Mouse (Mus musculus) heart, adult 2 months (tissue): Measurements from ENCODE around the gene Raet1e. TPM values are rescaled to one million over a fixed set of nuclear protein-coding genes. Genes with fewer than 3 reads are reported as not detected.
"Not testable (repeated sequence)": the region's sequence is repeated elsewhere in the genome, so short reads cannot be mapped to it uniquely, and the experiment has no call there.

ENCODE experiments used
- DNase-seq, 2 experiments: peaks; one replicate each; pipeline ENCODE4 v3.0.0; 2021
- H3K27ac ChIP-seq: fragments of 200-600 bp; 2 replicates; pipeline ENCODE4 v1.8.1; 2022
- H3K27me3 ChIP-seq: fragments of 200-500 bp; 2 replicates; pipeline ENCODE4 v1.6.1; 2012; ENCODE audit warnings: mild to moderate bottlenecking, low read length, inconsistent platforms, mixed read lengths; ENCODE audit not compliant: control insufficient read depth, insufficient read depth
- H3K36me3 ChIP-seq: fragments of 200-500 bp; 2 replicates; pipeline ENCODE4 v1.6.1; 2012; ENCODE audit warnings: low read length, inconsistent platforms; ENCODE audit not compliant: control insufficient read depth, insufficient read depth
- H3K4me1 ChIP-seq: fragments of 200-500 bp; 2 replicates; pipeline ENCODE4 v1.6.1; 2011; ENCODE audit warnings: low read length; ENCODE audit not compliant: control insufficient read depth, insufficient read depth
- H3K4me3 ChIP-seq: fragments of 200-600 bp; 2 replicates; pipeline ENCODE4 v1.8.1; 2022
- H3K79me2 ChIP-seq: fragments of 200-500 bp; replicated peaks from 2 replicates; pipeline ENCODE4 v1.6.1; 2012; ENCODE audit warnings: mild to moderate bottlenecking, inconsistent platforms, low read length, moderate library complexity, mixed read lengths; ENCODE audit not compliant: control insufficient read depth, insufficient read depth
- H3K9ac ChIP-seq: fragments of 200-500 bp; 2 replicates; pipeline ENCODE4 v1.6.1; 2012; ENCODE audit warnings: low read depth, mild to moderate bottlenecking, control low read depth, inconsistent platforms, low read length, mixed read lengths
- CTCF ChIP-seq: fragments of 200-600 bp; IDR thresholded peaks from 2 replicates; pipeline ENCODE4 v1.8.1; 2022; ENCODE audit warnings: antibody characterized with exemption, mild to moderate bottlenecking, moderate library complexity
- EP300 ChIP-seq: fragments of 200-500 bp; IDR thresholded peaks from 2 replicates; pipeline ENCODE4 v1.6.1; 2011; ENCODE audit warnings: low read depth, low read length, control low read depth; ENCODE audit not compliant: insufficient read depth
- POLR2A ChIP-seq: fragments of 200-500 bp; IDR thresholded peaks from 2 replicates; pipeline ENCODE4 v1.6.1; 2011; ENCODE audit warnings: mild to moderate bottlenecking, low read depth, low read length, control low read depth; ENCODE audit not compliant: insufficient read depth
- WGBS: fragments of 180-500 bp; shearing (Covaris S2); methylation state at CpG from one replicate; pipeline ENCODE4 v1.1.7; 2018; 5-methylcytosine and 5-hydroxymethylcytosine counted together
- intact Hi-C: fragments of 180-260 bp; cut with DNase I; formaldehyde crosslinking; loops from one replicate; pipeline ENCODE4 v1.15.1; 2025
- long read RNA-seq: library from polyadenylated mRNA; stranded (forward); transcript quantifications from one replicate; pipeline ENCODE4 v2.0.0, GENCODE M21; 2021
- polyA plus RNA-seq: library from polyadenylated mRNA; depleted of rRNA; stranded (reverse); fragments of >200 nt; gene quantifications from 2 replicates; pipeline ENCODE4 v1.2.3, GENCODE M21; 2012; rRNA removed
- total RNA-seq, 2 experiments: library from RNA; stranded (reverse); gene quantifications; 2 replicates each; pipeline ENCODE4 v1.2.3; 2021

Raet1e gene
- total RNA-seq (not detected), polyA plus RNA-seq (0.15 and 0.23 TPM in 2 replicates)
- long read RNA-seq, result 0 reads

DNA sequence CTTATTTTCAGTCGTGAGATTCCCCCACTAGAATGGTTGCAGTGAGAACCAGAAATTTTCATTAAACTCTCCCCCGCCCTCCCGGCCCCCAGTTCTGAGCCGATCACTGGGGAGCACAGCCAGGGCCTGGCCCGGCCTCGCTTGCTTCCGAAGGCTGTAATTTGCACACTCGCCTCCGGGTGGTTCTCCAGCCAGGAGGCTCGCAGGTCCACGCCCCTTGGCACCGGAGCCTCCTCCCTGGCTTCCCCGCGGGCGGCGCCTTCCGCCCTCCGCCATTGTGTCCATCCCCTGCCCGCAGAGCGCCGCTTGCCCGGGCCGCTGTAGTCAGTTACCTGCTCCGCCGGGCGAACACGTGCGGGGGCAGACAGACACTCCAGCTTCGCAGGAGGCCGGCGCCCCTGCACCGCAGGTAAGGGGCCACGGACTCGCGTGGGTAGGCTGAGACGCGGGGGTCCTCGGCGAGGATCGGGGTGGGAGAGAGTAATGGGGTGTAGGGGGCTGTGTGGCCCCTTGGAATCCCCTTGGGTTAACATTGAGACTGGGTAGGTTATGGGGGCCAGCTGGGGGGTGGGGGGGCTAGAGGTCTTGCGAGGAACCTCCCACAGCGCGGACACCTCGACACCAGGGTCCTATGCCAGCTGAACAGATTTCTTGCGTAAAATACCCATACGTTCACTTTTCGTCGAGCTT lies at the start of gene Raet1e, which contains the start of gene H60b:
Gene Raet1e, plus strand, starts transcription at position 260 of the 690 bp plus-strand sequence.
Gene H60b, plus strand, starts transcription at position 277 of the 690 bp plus-strand sequence.
- H3K27ac ChIP-seq, H3K4me1 ChIP-seq, H3K79me2 ChIP-seq, H3K36me3 ChIP-seq, intact Hi-C loops, H3K27me3 ChIP-seq, H3K4me3 ChIP-seq, H3K9ac ChIP-seq: not testable (repeated sequence)
- peak; percentile 63 to 64 for DNase-seq
- WGBS, result 1% methylated on average over 47 of the region's 48 CpGs
- TF ChIP-seq CTCF, result peak; percentile 43

DNA sequence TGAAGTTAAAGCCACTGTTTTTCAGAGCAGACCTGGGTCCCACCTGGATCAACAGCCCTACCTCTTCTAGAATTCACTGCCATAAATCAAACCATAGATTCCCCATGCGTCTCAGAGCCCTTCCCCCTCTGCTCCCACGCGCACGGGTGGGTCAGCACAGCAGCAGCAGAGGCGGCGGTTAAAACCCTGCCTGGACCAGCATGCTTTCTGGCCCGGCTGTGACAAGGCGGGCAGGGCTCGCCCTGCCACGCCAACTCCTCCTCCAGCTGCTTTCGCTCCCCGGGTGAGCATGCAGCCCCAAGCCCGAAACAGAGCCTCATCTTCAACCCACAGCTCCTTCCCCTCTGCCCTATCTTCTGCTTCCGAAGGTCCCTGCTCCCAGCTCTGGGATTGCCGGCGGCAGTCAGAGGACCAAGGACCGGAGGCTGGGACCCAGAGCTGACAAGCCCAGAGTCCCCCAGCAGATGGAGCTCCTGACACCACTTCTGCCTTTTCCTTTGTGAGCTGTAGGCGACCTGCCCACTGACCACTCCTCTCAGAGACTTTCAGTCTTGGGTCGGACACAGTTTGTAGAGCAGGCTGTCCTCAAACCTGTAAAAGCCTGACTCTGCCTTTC lies 17.6 kb upstream of the Raet1e start:
- intact Hi-C loops, result loop anchor here (1.0 to 10.0 kb wide), 2 partner anchors 23 to 594 kb away; partner anchors contain the start of gene Tbpl1
- Histone ChIP-seq H3K9ac (peak overlapping the region; percentile 59), H3K4me3 (peak overlapping the region; percentile 22; the same call in 1 of the 2 replicates), H3K4me1 (peaks cover 3% of the 10 kb centered on the region), H3K36me3 (no peaks in the 10 kb centered on the region), H3K27me3 (peaks cover 3% of the 10 kb centered on the region; the same call in 1 of the 2 replicates), H3K79me2 (no peaks in the 10 kb centered on the region), H3K27ac (no peak overlapping the region)
- TF ChIP-seq EP300 (no peak), CTCF (peak; percentile 98)
- peak; percentile 76 to 83 for DNase-seq
- 4% methylated on average over 19 of the region's 19 CpGs for WGBS

DNA sequence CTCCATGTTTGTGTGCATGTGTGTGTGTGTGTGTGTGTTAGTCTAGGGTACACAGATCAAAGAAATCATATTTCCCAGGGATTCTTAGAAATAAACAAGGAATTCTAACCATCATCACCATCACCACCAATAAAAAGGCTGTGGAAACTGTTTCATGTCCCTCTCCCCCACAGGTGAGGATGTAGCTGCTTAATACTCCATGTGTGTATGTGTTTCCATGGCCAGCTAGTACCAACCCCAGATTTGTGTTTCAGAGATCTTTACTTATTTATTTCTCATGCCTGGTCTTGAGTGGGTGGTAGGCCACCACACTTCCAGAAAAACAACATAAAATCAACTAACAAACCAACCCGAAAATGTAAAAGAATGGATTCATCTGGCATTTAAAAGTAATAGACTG lies 16.2 kb upstream of the Raet1e start:
- DNase-seq, H3K4me3 ChIP-seq, H3K36me3 ChIP-seq, H3K4me1 ChIP-seq, H3K79me2 ChIP-seq, H3K27me3 ChIP-seq, H3K27ac ChIP-seq, H3K9ac ChIP-seq: not testable (repeated sequence)
- intact Hi-C loops, result loop anchor here (10.0 kb wide), 1 partner anchor 593 kb away; the partner anchor contains the start of gene Tbpl1
- 82% methylated on average over 1 of the region's 1 CpGs for WGBS

DNA sequence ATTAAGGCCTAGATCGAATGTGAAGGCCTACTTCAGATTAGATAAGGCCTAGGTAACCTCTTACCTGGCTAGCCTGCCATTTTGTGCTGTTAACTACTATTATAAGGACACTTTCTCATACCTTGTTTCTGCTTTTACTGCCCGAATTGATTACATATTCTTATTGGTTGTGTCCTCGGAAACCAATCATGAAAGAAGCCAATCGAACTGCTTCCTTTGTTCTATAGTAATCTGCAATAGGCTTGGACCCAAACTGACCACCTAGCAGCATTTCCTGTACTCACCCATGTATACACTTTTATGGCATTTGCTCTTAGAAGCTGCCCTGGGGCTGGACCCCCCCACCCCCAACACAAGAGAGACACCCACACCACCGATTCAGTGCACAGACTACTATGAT lies 15.4 kb upstream of the Raet1e start:
- no peaks in the 10 kb centered on the region for H3K36me3 ChIP-seq
- 72% methylated on average over 5 of the region's 5 CpGs for WGBS
- DNase-seq, result no peak
- peaks cover 3% of the 10 kb centered on the region for H3K4me1 ChIP-seq
- H3K4me3 ChIP-seq, result no peak overlapping the region
- H3K27me3 ChIP-seq, result peaks cover 3% of the 10 kb centered on the region; the same call in 1 of the 2 replicates
- no peak overlapping the region for H3K27ac ChIP-seq
- H3K9ac ChIP-seq, result no peak overlapping the region
- no peaks in the 10 kb centered on the region for H3K79me2 ChIP-seq
- TF ChIP-seq CTCF (no peak), POLR2A (no peak), EP300 (no peak)
- intact Hi-C loops, result loop anchor here (10.0 kb wide), 1 partner anchor 592 kb away; the partner anchor contains the start of gene Tbpl1

DNA sequence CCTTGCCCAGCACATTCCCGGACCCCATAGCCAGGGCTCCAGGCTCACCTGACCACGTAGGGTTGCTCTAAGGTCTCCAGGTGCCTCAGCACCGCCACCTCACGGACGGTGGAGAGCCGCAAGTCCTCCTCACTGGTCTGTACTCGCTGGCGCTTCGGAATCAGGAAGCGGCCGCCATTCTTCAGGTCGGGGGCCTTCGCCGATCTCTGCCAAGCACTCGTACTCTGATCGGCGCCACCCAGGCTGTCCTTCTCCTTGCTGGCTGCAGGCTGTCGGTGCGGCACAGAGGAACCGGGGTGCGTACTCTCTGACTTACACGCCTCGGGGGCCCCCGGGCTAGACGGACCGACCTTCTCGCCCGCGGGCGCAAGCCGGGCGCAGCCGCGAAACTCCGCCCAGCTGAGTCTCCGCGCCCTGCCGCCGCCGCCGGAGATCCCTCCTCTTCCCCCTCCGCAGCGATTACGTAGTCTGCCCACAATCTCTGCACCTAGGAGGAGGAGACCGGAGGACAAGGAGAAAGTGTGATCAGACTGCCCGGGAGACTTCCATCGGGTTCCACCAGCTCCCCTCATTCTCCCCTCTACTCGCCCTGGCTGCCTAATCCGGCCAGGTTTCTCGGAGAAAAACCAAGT lies 9.8 kb upstream of the Raet1e start:
- peak overlapping the region; percentile 82 for H3K9ac ChIP-seq
- DNase-seq, result peak; percentile 87 to 89
- under 1% methylated on average over 49 of the region's 50 CpGs for WGBS
- H3K27ac ChIP-seq, result peak overlapping the region; percentile 72
- TF ChIP-seq EP300 (no peak), POLR2A (peak; percentile 49; the same call in 1 of the 2 replicates), CTCF (peak; percentile 66)
- no peaks in the 10 kb centered on the region for H3K4me1 ChIP-seq
- no peaks in the 10 kb centered on the region for H3K79me2 ChIP-seq
- intact Hi-C loops, result loop anchor here (10.0 kb wide), 1 partner anchor 586 kb away; the partner anchor contains the start of gene Tbpl1
- H3K27me3 ChIP-seq, result peaks cover 17% of the 10 kb centered on the region
- peak overlapping the region; percentile 63 for H3K4me3 ChIP-seq
- H3K36me3 ChIP-seq, result no peaks in the 10 kb centered on the region
